19 mouse cellular contexts compared by ENCODE assay signal in the genomic region with DNA sequence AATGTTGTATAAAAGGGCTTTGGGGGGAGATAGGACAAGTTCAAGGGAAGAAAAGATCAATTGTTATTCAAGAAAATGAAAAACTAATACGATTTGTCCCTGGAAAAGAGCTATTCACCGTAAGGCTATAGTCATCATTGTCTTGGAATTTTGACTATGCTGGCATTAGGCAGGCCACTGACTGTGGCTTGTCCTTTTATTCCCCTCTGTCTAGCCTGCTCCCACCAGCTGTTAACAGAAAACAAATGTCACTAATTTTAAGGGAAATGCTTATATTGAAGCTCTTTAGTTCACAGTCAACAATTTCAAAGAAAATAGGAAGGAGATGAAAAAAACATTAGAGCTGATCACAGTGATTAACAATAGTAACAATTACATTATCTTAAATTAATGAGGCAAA.
DNase-seq lines count a peak whose midpoint lies in the region; ATAC-seq and TF ChIP-seq lines count a peak whose summit lies in the region.
"Had no signal": no experiment of that assay in that cellular context is flagged by ENCODE, and none has a peak within 500 bp of the region (broad histone marks: within the 10 kb centered on the region; RNA-seq: fewer than 3 reads in every experiment).

No protein-coding gene starts in this region.

- no peak overlapping the region for H3K27ac ChIP-seq in embryonic facial prominence, embryonic 14.5 days (replicated peaks; ENCODE audit: low read depth, low read length)
- H3K27ac ChIP-seq in embryonic facial prominence, embryonic 10.5 days (replicated peaks): no peak overlapping the region
- no peak overlapping the region for H3K27ac ChIP-seq in lung, postnatal 0 days (ENCODE audit: low read length)
- H3K27ac ChIP-seq in embryonic fibroblast, embryonic 13.5 days (ENCODE audit: insufficient read depth, low read length): peak overlapping the region; percentile 71
- H3K27ac ChIP-seq in limb, embryonic 14.5 days (replicated peaks; ENCODE audit: low read depth, low read length): no peak overlapping the region
- no peak overlapping the region for H3K27ac ChIP-seq in forebrain, embryonic 11.5 days (ENCODE audit: low read depth, low read length)
- H3K27ac ChIP-seq: embryonic facial prominence, embryonic 13.5 days; forebrain, embryonic 12.5 days; heart, embryonic 13.5 days; hindbrain, embryonic 15.5 days had no signal

- H3K36me3 ChIP-seq in embryonic facial prominence, embryonic 14.5 days (ENCODE audit: control insufficient read depth, insufficient read depth, low read length): no peaks in the 10 kb centered on the region
- no peaks in the 10 kb centered on the region for H3K36me3 ChIP-seq in embryonic facial prominence, embryonic 10.5 days (replicated peaks)
- no peaks in the 10 kb centered on the region for H3K36me3 ChIP-seq in lung, postnatal 0 days (ENCODE audit: insufficient read depth, low read length)
- H3K36me3 ChIP-seq in limb, embryonic 14.5 days (ENCODE audit: control insufficient read depth, insufficient read depth, low read length): no peaks in the 10 kb centered on the region
- no peaks in the 10 kb centered on the region for H3K36me3 ChIP-seq in forebrain, embryonic 11.5 days (ENCODE audit: control insufficient read depth, insufficient read depth, low read length)
- H3K36me3 ChIP-seq: embryonic facial prominence, embryonic 13.5 days; forebrain, embryonic 12.5 days; heart, embryonic 13.5 days; hindbrain, embryonic 15.5 days had no signal

- no peak for TF ChIP-seq EP300 in lung, postnatal 0 days (IDR thresholded peaks at IDR 0.05)

- no peak overlapping the region for H3K4me3 ChIP-seq in embryonic facial prominence, embryonic 14.5 days (ENCODE audit: low read depth, low read length)
- no peak overlapping the region for H3K4me3 ChIP-seq in embryonic facial prominence, embryonic 10.5 days
- H3K4me3 ChIP-seq in lung, postnatal 0 days (ENCODE audit: low read depth, low read length): no peak overlapping the region
- H3K4me3 ChIP-seq in embryonic fibroblast, embryonic 13.5 days (ENCODE audit: insufficient read depth, low read length): no peak overlapping the region
- no peak overlapping the region for H3K4me3 ChIP-seq in limb, embryonic 14.5 days (replicated peaks; ENCODE audit: low read length)
- no peak overlapping the region for H3K4me3 ChIP-seq in forebrain, embryonic 11.5 days (ENCODE audit: low read depth, low read length)
- H3K4me3 ChIP-seq: embryonic facial prominence, embryonic 13.5 days; erythroblast, embryonic 14.5 days; forebrain, embryonic 12.5 days; heart, embryonic 13.5 days; hindbrain, embryonic 15.5 days had no signal

- no peak for TF ChIP-seq POLR2A in embryonic fibroblast, embryonic 13.5 days (IDR thresholded peaks at IDR 0.05; ENCODE audit: low read depth, low read length)
- TF ChIP-seq POLR2A in limb, embryonic 14.5 days (IDR thresholded peaks at IDR 0.05; ENCODE audit: borderline replicate concordance, extremely low read depth, insufficient read depth, insufficient read length): no peak

- no peak for TF ChIP-seq CTCF in lung, postnatal 0 days (IDR thresholded peaks at IDR 0.05)
- TF ChIP-seq CTCF in embryonic fibroblast, embryonic 13.5 days (IDR thresholded peaks at IDR 0.05; ENCODE audit: borderline replicate concordance, insufficient read depth, low read length): no peak

- peaks cover 10% of the 10 kb centered on the region; the same call in 1 of the 2 replicates for H3K4me1 ChIP-seq in embryonic facial prominence, embryonic 14.5 days (ENCODE audit: control insufficient read depth, insufficient read depth, low read length)
- peaks cover 10% of the 10 kb centered on the region for H3K4me1 ChIP-seq in embryonic facial prominence, embryonic 10.5 days
- peaks cover 3% of the 10 kb centered on the region; the same call in 1 of the 2 replicates for H3K4me1 ChIP-seq in lung, postnatal 0 days (ENCODE audit: insufficient read depth, low read depth, low read length)
- H3K4me1 ChIP-seq in embryonic fibroblast, embryonic 13.5 days (ENCODE audit: control insufficient read depth, insufficient read depth, low read length): peaks cover 10% of the 10 kb centered on the region
- H3K4me1 ChIP-seq in limb, embryonic 14.5 days (ENCODE audit: control insufficient read depth, insufficient read depth, low read length): no peaks in the 10 kb centered on the region; the same call in 1 of the 2 replicates
- no peaks in the 10 kb centered on the region; the same call in 1 of the 2 replicates for H3K4me1 ChIP-seq in forebrain, embryonic 11.5 days (replicated peaks; ENCODE audit: control insufficient read depth, insufficient read depth, low read length)

- peak; percentile 10 for DNase-seq in embryonic facial prominence, embryonic 14.5 days (ENCODE audit: low spot score)
- no peak for DNase-seq in embryonic facial prominence, embryonic 10.5 days (ENCODE audit: low spot score)
- peak; percentile 31 for DNase-seq in lung, postnatal 0 days (ENCODE audit: low spot score)
- DNase-seq in lung, postnatal 14 days: no peak
- peak; percentile 29 for DNase-seq in limb, embryonic 14.5 days (ENCODE audit: low spot score)
- DNase-seq in urinary bladder, postnatal 10 days (ENCODE audit: low spot score): no peak
- DNase-seq in forebrain, embryonic 11.5 days (ENCODE audit: low spot score): no peak
- DNase-seq: adrenal gland, adult 8-10 months; cerebellum, adult 11-12 months; cerebellum, adult 9-10 months; cerebellum, postnatal 25 days; gastrocnemius, postnatal 36 days had no signal

- no peak for ATAC-seq in embryonic facial prominence, embryonic 14.5 days (ENCODE audit: low read depth)
- ATAC-seq in lung, postnatal 0 days: no peak
- 0 out of 2 replicates have a peak, but pooled peaks have one; percentile 63 for ATAC-seq in limb, embryonic 14.5 days (ENCODE audit: low FRiP score, low read depth)
- ATAC-seq in forebrain, embryonic 11.5 days (replicated peaks; ENCODE audit: low FRiP score): no peak
- ATAC-seq: forebrain, embryonic 16.5 days had no signal

- 46% methylated on average over 2 of the region's 2 CpGs for WGBS in embryonic facial prominence, embryonic 14.5 days
- 54% methylated on average over 2 of the region's 2 CpGs for WGBS in embryonic facial prominence, embryonic 10.5 days
- 47% methylated on average over 2 of the region's 2 CpGs for WGBS in lung, postnatal 0 days
- 51% methylated on average over 2 of the region's 2 CpGs for WGBS in limb, embryonic 14.5 days
- 36% methylated on average over 2 of the region's 2 CpGs for WGBS in forebrain, embryonic 11.5 days

- H3K9ac ChIP-seq in embryonic facial prominence, embryonic 14.5 days (ENCODE audit: low read depth, low read length): no peak overlapping the region
- H3K9ac ChIP-seq in lung, postnatal 0 days (replicated peaks; ENCODE audit: low read depth): no peak overlapping the region
- no peak overlapping the region for H3K9ac ChIP-seq in limb, embryonic 14.5 days (ENCODE audit: low read depth, low read length, severe bottlenecking)
- no peak overlapping the region for H3K9ac ChIP-seq in forebrain, embryonic 11.5 days (ENCODE audit: low read length)
- H3K9ac ChIP-seq: embryonic facial prominence, embryonic 13.5 days; forebrain, embryonic 12.5 days; heart, embryonic 13.5 days; hindbrain, embryonic 15.5 days had no signal

- H3K27me3 ChIP-seq in embryonic facial prominence, embryonic 14.5 days (replicated peaks; ENCODE audit: control insufficient read depth, insufficient read depth, low read length): no peaks in the 10 kb centered on the region
- H3K27me3 ChIP-seq in embryonic facial prominence, embryonic 10.5 days (replicated peaks; ENCODE audit: low read depth, poor library complexity, severe bottlenecking): no peaks in the 10 kb centered on the region
- no peaks in the 10 kb centered on the region for H3K27me3 ChIP-seq in lung, postnatal 0 days (replicated peaks; ENCODE audit: insufficient read depth, low read length)
- H3K27me3 ChIP-seq in limb, embryonic 14.5 days (ENCODE audit: control insufficient read depth, insufficient read depth, low read length): no peaks in the 10 kb centered on the region
- no peaks in the 10 kb centered on the region; the same call in 1 of the 2 replicates for H3K27me3 ChIP-seq in forebrain, embryonic 11.5 days (ENCODE audit: control insufficient read depth, insufficient read depth, low read length)
- H3K27me3 ChIP-seq: embryonic facial prominence, embryonic 13.5 days; heart, embryonic 13.5 days; hindbrain, embryonic 15.5 days had no signal

- H3K9me3 ChIP-seq in embryonic facial prominence, embryonic 14.5 days (ENCODE audit: control insufficient read depth, low read length): no peaks in the 10 kb centered on the region
- H3K9me3 ChIP-seq in embryonic facial prominence, embryonic 10.5 days: no peaks in the 10 kb centered on the region
- H3K9me3 ChIP-seq in lung, postnatal 0 days (ENCODE audit: low read length): no peaks in the 10 kb centered on the region
- no peaks in the 10 kb centered on the region for H3K9me3 ChIP-seq in limb, embryonic 14.5 days (ENCODE audit: control insufficient read depth, low read length)
- no peaks in the 10 kb centered on the region for H3K9me3 ChIP-seq in forebrain, embryonic 11.5 days (ENCODE audit: control insufficient read depth, low read length)
- H3K9me3 ChIP-seq: embryonic facial prominence, embryonic 13.5 days; forebrain, embryonic 12.5 days; heart, embryonic 13.5 days; hindbrain, embryonic 15.5 days had no signal

- no peak overlapping the region for H3K4me2 ChIP-seq in embryonic facial prominence, embryonic 14.5 days (ENCODE audit: low read depth, low read length)
- no peak overlapping the region for H3K4me2 ChIP-seq in lung, postnatal 0 days (replicated peaks; ENCODE audit: low read depth, low read length)
- H3K4me2 ChIP-seq in limb, embryonic 14.5 days (replicated peaks; ENCODE audit: low read depth, low read length, severe bottlenecking): no peak overlapping the region
- no peak overlapping the region for H3K4me2 ChIP-seq in forebrain, embryonic 11.5 days (ENCODE audit: low read depth, low read length, severe bottlenecking)
- H3K4me2 ChIP-seq: embryonic facial prominence, embryonic 13.5 days; forebrain, embryonic 12.5 days; heart, embryonic 13.5 days; hindbrain, embryonic 15.5 days had no signal

Comparison
In these comparisons a context has a peak if more than half of its experiments do, and no peak if none do; other contexts are left out.
1. DNase-seq: peak in embryonic facial prominence, embryonic 14.5 days (single experiment), lung, postnatal 0 days (single experiment) and limb, embryonic 14.5 days (single experiment); none in embryonic facial prominence, embryonic 10.5 days (single experiment), lung, postnatal 14 days (single experiment), urinary bladder, postnatal 10 days (single experiment) and forebrain, embryonic 11.5 days (single experiment).